ENCODE assay signal across 8 mouse cellular contexts in the genomic region with DNA sequence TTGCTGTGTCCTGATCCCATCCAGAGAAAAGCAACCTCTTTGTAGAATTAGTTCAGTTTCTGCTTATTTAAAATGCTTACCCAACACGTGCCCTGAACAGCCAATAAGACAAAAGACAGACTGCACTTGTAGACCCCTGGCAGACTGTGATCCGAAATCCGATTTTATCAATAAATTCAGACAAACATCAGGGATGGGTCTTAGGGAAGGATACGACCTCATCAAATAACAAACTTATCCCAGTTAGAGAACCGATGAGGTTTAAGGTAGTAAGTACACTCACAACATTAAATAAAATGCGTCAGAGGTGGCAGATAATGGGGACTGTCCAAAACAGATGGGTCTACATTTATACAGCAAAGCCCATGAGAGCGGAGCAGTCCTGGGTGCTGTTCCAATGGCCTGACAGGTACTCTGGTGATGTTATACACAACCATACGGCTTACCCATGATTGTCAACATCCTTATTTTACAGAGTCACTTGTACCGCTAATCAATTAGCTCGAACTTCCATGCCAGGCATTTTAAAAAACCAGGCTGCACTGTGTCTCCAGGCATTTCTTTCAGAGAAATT. TPM values are rescaled to one million over a fixed set of nuclear protein-coding genes. Genes with fewer than 3 reads are reported as not detected.
A peak's percentile ranks its signal among the peaks of the same experiment; 100 is the strongest.
DNase-seq lines count a peak whose midpoint lies in the region; ATAC-seq and TF ChIP-seq lines count a peak whose summit lies in the region.

No protein-coding gene starts in this region.

- peak overlapping the region; percentile 89 for H3K27ac ChIP-seq in embryonic facial prominence, embryonic 10.5 days (replicated peaks)
- peak overlapping the region; percentile 57 for H3K27ac ChIP-seq in hindbrain, embryonic 15.5 days (replicated peaks)

- 11% methylated on average over 10 of the region's 10 CpGs for WGBS in lung, adult 2 months
- WGBS in embryonic facial prominence, embryonic 10.5 days: 39% methylated on average over 10 of the region's 10 CpGs
- WGBS in hindbrain, embryonic 15.5 days: 24% methylated on average over 10 of the region's 10 CpGs

- ATAC-seq in hindbrain, embryonic 15.5 days (ENCODE audit: low FRiP score, low read depth): peak; percentile 46
- ATAC-seq in megakaryocyte progenitor cell, adult 5-6 weeks (replicated peaks; ENCODE audit: poor library complexity): peak; percentile 12

- intact Hi-C loops in left cerebral cortex, postnatal 25 days (cut with DNase I): loop anchor here (10.0 kb wide), 1 partner anchor 952 kb away; a partner anchor contains a TSS

- peak; percentile 60 for DNase-seq in lung, adult 2 months
- no peak for DNase-seq in lung, postnatal 10 days
- DNase-seq in embryonic facial prominence, embryonic 10.5 days (ENCODE audit: low spot score): no peak
- no peak for DNase-seq in right cerebral cortex, postnatal 25 days
- DNase-seq in left cerebral cortex, postnatal 25 days (ENCODE audit: low spot score in 2 of 2): no peak
- DNase-seq in cerebellum, adult 9-11 months: no peak

- H3K4me2 ChIP-seq in hindbrain, embryonic 15.5 days: peak overlapping the region; percentile 56

- H3K9me3 ChIP-seq in embryonic facial prominence, embryonic 10.5 days: peaks cover 40% of the 10 kb centered on the region
- no peaks in the 10 kb centered on the region for H3K9me3 ChIP-seq in hindbrain, embryonic 15.5 days

- no peak for TF ChIP-seq POLR2A in lung, adult 2 months (IDR thresholded peaks at IDR 0.05; ENCODE audit: borderline replicate concordance, extremely low read depth, low read depth, low read length)

- H3K4me1 ChIP-seq in lung, adult 2 months (ENCODE audit: control insufficient read depth, insufficient read depth, low read length): peaks cover 7% of the 10 kb centered on the region; the same call in 1 of the 2 replicates
- H3K4me1 ChIP-seq in embryonic facial prominence, embryonic 10.5 days: peaks cover 18% of the 10 kb centered on the region
- peaks cover 21% of the 10 kb centered on the region for H3K4me1 ChIP-seq in hindbrain, embryonic 15.5 days (replicated peaks)

- H3K27me3 ChIP-seq in embryonic facial prominence, embryonic 10.5 days (replicated peaks; ENCODE audit: low read depth, poor library complexity, severe bottlenecking): no peaks in the 10 kb centered on the region
- no peaks in the 10 kb centered on the region for H3K27me3 ChIP-seq in hindbrain, embryonic 15.5 days

- H3K4me3 ChIP-seq in lung, adult 2 months (replicated peaks; ENCODE audit: extremely low read depth, low read depth, low read length): peak overlapping the region; percentile 67
- peak overlapping the region; percentile 59 for H3K4me3 ChIP-seq in embryonic facial prominence, embryonic 10.5 days
- peak overlapping the region; percentile 42 for H3K4me3 ChIP-seq in hindbrain, embryonic 15.5 days

- no peak for TF ChIP-seq CTCF in lung, adult 2 months (IDR thresholded peaks at IDR 0.05; ENCODE audit: insufficient read depth, low read length)

- peaks cover 45% of the 10 kb centered on the region for H3K36me3 ChIP-seq in embryonic facial prominence, embryonic 10.5 days (replicated peaks)
- H3K36me3 ChIP-seq in hindbrain, embryonic 15.5 days: 0 out of 2 replicates have a peak, but pooled peaks cover 14% of the 10 kb centered on the region

- H3K9ac ChIP-seq in hindbrain, embryonic 15.5 days: peak overlapping the region; percentile 52

RNA-seq across cellular contexts. Expression of a gene that starts 0.8 kb away (rescaled TPM):
- polyA plus RNA-seq in lung, adult 2 months (2012; rRNA removed): 29.4 and 32.1 TPM in 2 replicates
- 219 and 220 TPM in 2 replicates for polyA plus RNA-seq in embryonic facial prominence, embryonic 10.5 days (2016; fragmentation: Nextera tagmentation; extraction: Ambion mirVana)
- 77.9 and 81.6 TPM in 2 replicates for polyA plus RNA-seq in hindbrain, embryonic 15.5 days (2015; fragmentation: Nextera tagmentation; extraction: Ambion mirVana)
- 104 and 106 TPM in 2 replicates for total RNA-seq in megakaryocyte progenitor cell, adult 5-6 weeks (2015)
- total RNA-seq in megakaryocyte progenitor cell, adult 5-6 weeks (2017): 156 and 189 TPM in 2 replicates
- 10 to 100 TPM; 32.8 to 37.1 TPM for total RNA-seq in left cerebral cortex, postnatal 25 days (2021)

RNA-seq across cellular contexts. Expression of a gene that starts 0.8 kb away (rescaled TPM):
- polyA plus RNA-seq in lung, adult 2 months (2012; rRNA removed): not detected in 2 replicates
- polyA plus RNA-seq in embryonic facial prominence, embryonic 10.5 days (2016; fragmentation: Nextera tagmentation; extraction: Ambion mirVana): not detected in 2 replicates
- 0.06 and 0.08 TPM in 2 replicates for polyA plus RNA-seq in hindbrain, embryonic 15.5 days (2015; fragmentation: Nextera tagmentation; extraction: Ambion mirVana)
- total RNA-seq in megakaryocyte progenitor cell, adult 5-6 weeks (2015): not detected in 2 replicates
- not detected in 2 replicates for total RNA-seq in megakaryocyte progenitor cell, adult 5-6 weeks (2017)
- total RNA-seq in left cerebral cortex, postnatal 25 days (2021): under 1 TPM; 0.11 to 0.21 TPM

RNA-seq across cellular contexts. Expression of a gene that starts 49.8 kb away (rescaled TPM):
- 0.17 and 0.20 TPM in 2 replicates for polyA plus RNA-seq in lung, adult 2 months (2012; rRNA removed)
- polyA plus RNA-seq in embryonic facial prominence, embryonic 10.5 days (2016; fragmentation: Nextera tagmentation; extraction: Ambion mirVana): 1.0 and 1.1 TPM in 2 replicates
- 0.57 and 0.76 TPM in 2 replicates for polyA plus RNA-seq in hindbrain, embryonic 15.5 days (2015; fragmentation: Nextera tagmentation; extraction: Ambion mirVana)
- total RNA-seq in megakaryocyte progenitor cell, adult 5-6 weeks (2015): 0.39 and 1.1 TPM in 2 replicates
- total RNA-seq in megakaryocyte progenitor cell, adult 5-6 weeks (2017): 0.10 and 0.17 TPM in 2 replicates
- under 1 TPM in 1 of 2 experiments, not detected in 1; 0.07 TPM for total RNA-seq in left cerebral cortex, postnatal 25 days (2021)
